Mouse (Mus musculus) CD4-positive, CD25-positive, alpha-beta regulatory T cell (primary cell): ENCODE measurements around the gene Gm10337. TPM values are rescaled to one million over a fixed set of nuclear protein-coding genes. Genes with fewer than 3 reads are reported as not detected.

Source experiments
- polyA plus RNA-seq: library from polyadenylated mRNA; unstranded; fragments of 100-300 nt; shearing (Covaris generic); gene quantifications from one replicate; pipeline ENCODE4 v1.2.1, GENCODE M21; 2017

The Gm10337 gene
- polyA plus RNA-seq = not detected

DNA sequence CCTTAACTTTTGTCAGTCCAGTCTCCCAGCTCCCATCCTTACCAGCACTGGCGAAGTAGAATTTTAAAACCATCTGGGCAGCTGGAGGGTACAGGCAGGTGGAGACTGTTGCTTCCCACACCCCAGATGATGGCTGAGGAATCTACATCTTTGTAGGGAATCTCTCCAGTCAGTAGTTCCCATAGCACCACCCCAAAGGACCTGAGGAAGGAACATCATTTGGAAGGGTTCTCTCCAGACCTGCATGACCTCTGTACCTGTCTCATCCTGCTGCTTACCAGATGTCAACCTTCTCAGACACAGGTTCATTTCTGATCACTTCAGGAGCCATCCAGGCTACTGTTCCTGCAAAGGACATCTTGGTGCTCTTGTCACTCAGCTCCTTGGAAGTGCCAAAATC lies at the start of gene Gm10337:
TSS of gene Gm10337 (plus strand) at position 276 of the 400 bp plus-strand sequence.

DNA sequence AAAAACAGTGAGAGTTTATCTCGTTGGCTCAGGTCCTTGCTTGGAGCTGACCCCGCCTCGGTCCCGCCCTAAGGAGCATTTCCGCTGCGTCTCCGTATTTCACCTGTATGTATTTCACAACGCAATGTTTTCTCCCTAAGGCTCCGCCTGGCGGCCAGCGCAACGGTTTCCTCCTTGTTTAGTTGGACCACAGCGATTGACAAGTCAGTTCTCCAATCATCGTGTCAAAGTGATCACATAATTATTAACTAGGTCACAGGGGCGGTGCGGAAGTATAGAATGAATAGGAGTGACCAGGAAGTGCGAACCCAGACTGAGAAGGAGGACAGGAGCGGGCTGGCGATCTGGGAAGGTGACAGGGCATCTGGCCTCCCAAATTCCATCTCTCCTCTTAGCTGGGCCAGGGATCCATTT lies 44.6 kb upstream of the Gm10337 start, which contains the start of gene Prr13:
TSS of gene Prr13 (plus strand) at position 125 of the 414 bp plus-strand sequence.

DNA sequence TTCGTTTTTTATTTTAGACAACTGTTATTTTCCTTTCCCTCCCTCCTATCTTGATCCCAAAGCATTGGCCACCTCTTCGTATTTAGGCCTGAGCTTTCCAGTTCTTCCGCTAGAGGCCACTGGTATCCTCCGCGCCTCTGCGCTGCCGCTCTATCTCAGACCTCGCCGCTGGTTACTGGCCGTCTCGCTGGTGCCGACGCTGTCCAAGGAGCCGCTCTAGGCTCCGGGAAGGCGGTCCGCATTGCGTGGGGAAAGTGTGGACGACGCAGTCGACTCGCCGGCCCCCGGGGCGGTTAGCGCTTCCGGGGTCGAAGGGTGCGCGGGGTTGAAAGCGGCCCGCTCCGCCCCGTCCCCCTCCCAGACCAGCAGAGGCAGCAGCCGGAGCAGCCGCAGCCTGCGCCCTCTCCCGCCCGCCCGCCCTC lies 33.3 kb upstream of the Gm10337 start, which contains the start of gene Pcbp2:
TSS of gene Pcbp2 (plus strand) at position 357 of the 422 bp plus-strand sequence.

DNA sequence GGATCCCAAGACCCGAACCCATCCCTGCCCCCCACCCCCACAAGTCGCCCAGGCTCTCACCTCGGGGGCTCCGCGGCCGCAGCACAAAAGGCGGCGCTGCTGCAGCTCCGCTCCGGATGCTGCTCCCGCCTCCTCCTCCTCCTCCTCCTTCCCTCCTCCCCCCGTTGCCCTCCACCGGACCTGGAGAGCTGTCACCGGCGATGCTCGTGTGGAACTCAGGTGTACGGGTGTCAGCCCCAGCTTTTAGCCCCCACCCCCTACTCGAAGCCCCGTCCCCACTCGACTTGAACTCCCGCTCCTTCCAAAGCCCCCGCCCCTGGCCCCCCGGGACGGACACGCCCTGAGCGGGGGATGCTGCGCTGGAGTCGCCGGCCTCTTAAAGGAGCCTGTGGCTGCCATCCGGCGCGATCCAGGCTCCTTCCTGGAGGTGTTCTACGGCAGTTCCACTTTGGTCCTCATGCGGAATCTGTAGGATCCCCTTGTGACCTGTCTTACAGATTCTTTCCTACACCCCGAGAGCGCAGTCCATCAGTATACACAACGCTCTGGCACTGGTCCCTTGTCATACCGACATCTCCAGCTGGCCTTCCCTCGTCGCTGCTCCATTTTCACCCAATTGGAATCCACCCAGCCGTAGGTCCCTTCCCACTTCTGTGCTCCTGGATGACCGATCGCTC lies 13.3 kb downstream of the Gm10337 start, which contains the start of gene Map3k12:
TSS of gene Map3k12 (minus strand) at position 337 of the 677 bp plus-strand sequence.

DNA sequence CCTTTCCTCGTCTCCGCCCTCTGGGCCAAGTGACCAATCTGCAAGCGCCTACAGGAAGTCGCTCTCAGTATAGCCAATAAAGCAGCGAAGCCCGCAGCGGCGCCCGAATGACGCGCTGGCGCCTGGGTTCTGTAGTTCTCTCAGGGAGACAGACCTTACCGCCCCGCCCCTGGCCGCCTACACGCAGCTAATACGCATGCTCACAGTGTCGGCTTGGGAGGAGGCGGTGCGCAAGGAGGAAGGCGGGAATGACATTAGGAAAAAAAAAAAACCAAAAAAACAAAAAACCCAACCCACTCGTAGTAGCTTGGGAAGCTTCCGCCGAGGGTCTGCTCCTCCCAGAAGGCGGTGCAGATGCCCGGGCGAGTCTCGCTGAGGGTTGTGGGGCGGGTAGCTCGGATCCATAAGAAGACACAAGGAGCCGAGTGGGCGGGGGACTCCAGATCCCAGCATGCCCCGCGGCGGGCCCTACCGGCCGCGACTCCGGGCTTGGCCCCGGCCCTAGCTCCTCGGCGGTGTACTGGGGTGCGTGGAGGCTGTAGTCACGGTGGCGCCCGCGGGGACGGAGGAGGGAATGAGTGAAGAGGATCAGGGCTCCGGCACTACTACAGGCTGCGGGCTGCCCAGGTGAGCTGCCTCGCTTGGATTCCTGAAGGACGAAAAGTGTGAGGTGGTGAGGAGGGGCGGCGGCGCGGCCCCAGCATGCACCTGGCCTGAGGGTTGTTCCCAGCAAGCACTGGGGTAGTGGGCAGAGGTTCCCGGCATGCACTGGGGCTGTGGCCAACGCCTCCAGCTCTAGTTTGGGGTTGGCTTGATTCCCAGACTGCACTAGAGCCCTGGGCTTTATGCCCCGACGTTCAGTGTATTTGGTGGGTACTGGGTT lies 14.7 kb downstream of the Gm10337 start, which contains the start of gene Tarbp2:
TSS of gene Tarbp2 (plus strand) at position 217 of the 883 bp plus-strand sequence.

DNA sequence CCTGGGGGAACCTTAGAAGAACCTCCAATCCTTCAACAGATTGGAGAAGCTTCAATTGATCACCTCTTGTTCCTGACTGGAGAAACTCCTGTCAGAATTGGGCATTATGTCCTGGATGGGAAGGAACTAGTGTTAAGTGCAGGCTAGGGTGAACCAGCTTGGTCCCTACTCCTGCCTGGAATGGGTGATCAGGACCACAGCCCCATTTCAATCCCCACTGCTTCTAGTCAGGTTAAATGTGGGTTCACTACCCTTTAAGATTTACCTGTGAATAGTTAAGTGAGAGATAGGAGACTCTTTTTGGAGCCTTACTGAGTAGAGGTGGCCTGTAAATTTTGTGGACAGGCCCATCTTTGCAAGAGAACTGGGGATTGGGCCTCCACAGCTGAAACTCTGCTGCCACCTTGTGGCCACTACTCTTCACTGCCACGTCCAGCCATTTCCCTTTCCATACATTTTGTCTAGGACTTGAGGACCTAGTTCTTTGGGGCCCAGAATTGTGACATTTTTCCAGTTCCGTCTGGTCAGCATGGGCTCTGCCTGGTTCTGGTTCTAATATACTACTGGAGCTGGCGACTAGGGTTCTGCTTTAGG lies 21.5 kb downstream of the Gm10337 start, which contains the start of gene Npff:
TSS of gene Npff (minus strand) at position 51 of the 594 bp plus-strand sequence.

Other genes with a start within 250 kb of the Gm10337 start
- 43.7 TPM for gene Rarg, start 246.2 kb upstream of the Gm10337 start, polyA plus RNA-seq
- 0.08 TPM for gene Gm9918, start 233.2 kb upstream of the Gm10337 start, polyA plus RNA-seq
- 111 TPM for gene Mfsd5, start 224.3 kb upstream of the Gm10337 start, polyA plus RNA-seq
- gene Espl1, start 207.5 kb upstream of the Gm10337 start, polyA plus RNA-seq = 1.2 TPM
- 400 TPM for gene Pfdn5, start 177.6 kb upstream of the Gm10337 start, polyA plus RNA-seq
- gene Myg1, start 172.0 kb upstream of the Gm10337 start, polyA plus RNA-seq = 83.9 TPM
- gene Aaas, start 153.0 kb upstream of the Gm10337 start, polyA plus RNA-seq = 54.0 TPM
- gene Sp7, start 136.5 kb upstream of the Gm10337 start, polyA plus RNA-seq = not detected
- gene Sp1, start 97.6 kb upstream of the Gm10337 start, polyA plus RNA-seq = 14.1 TPM
- 0.14 TPM for gene Amhr2, start 58.4 kb upstream of the Gm10337 start, polyA plus RNA-seq
- 418 TPM for gene Prr13, start 44.7 kb upstream of the Gm10337 start, polyA plus RNA-seq
- gene Pcbp2, start 33.2 kb upstream of the Gm10337 start, polyA plus RNA-seq = 105 TPM
- 9.0 TPM for gene Map3k12, start 13.3 kb downstream of the Gm10337 start, polyA plus RNA-seq
- gene Tarbp2, start 14.5 kb downstream of the Gm10337 start, polyA plus RNA-seq = 59.4 TPM
- gene Npff, start 21.2 kb downstream of the Gm10337 start, polyA plus RNA-seq = 4.3 TPM
- gene Gm28047, start 121.3 kb downstream of the Gm10337 start, polyA plus RNA-seq = 0.80 TPM
- gene Atf7, start 121.7 kb downstream of the Gm10337 start, polyA plus RNA-seq = 40.9 TPM
- 21.9 TPM for gene Atp5g2, start 168.6 kb downstream of the Gm10337 start, polyA plus RNA-seq
- gene Calcoco1, start 218.5 kb downstream of the Gm10337 start, polyA plus RNA-seq = 46.7 TPM